Mouse (Mus musculus): Measurements from ENCODE around the gene Oprm1. TPM values are rescaled to one million over a fixed set of nuclear protein-coding genes. Genes with fewer than 3 reads are reported as not detected.

Oprm1 gene
- not detected in 2 replicates for polyA plus RNA-seq (2012; ENCODE audit: low replicate concordance)

GRCm38 (mm10) chr10:6758206-6758605, at the start of gene Oprm1:
Gene Oprm1, plus strand, starts transcription at chr10:6758506.

GRCm38 (mm10) chr10:6761287-6761811, 3.0 kb downstream of the Oprm1 start, which contains the start of gene Gm10945:
Gene Gm10945, minus strand, starts transcription at chr10:6761761.

GRCm38 (mm10) chr10:7052315-7053017, 294.2 kb downstream of the Oprm1 start, which contains the start of gene Ipcef1:
Gene Ipcef1, minus strand, starts transcription at chr10:7052478.

Other genes starting within 250 kb of the Oprm1 start
- not detected in 2 replicates for gene Gm10945, start 3.3 kb downstream of the Oprm1 start, polyA plus RNA-seq (2012; ENCODE audit: low replicate concordance)

Measured in hematopoietic multipotent progenitor cell, adult 10-12 weeks (in vitro differentiated cells).